ENCODE assay signal across 8 mouse cellular contexts in genomic region chr10:126931123-126931759, GRCm38 (mm10). TPM values are rescaled to one million over a fixed set of nuclear protein-coding genes. Genes with fewer than 3 reads are reported as not detected.
DNase-seq lines count a peak whose midpoint lies in the region; ATAC-seq and TF ChIP-seq lines count a peak whose summit lies in the region.

No protein-coding gene starts in this region.

- peak overlapping the region; percentile 5; the same call in 1 of the 2 replicates for H3K9ac ChIP-seq in limb, embryonic 13.5 days
- peak overlapping the region; percentile 27; the same call in 1 of the 2 replicates for H3K9ac ChIP-seq in stomach, postnatal 0 days (ENCODE audit: low read length)

- H3K27me3 ChIP-seq in E14TG2a.4 (ENCODE audit: insufficient read depth, low read length): peaks cover 11% of the 10 kb centered on the region
- peaks cover 13% of the 10 kb centered on the region for H3K27me3 ChIP-seq in heart, embryonic 10.5 days (ENCODE audit: insufficient read depth, poor library complexity, severe bottlenecking)
- H3K27me3 ChIP-seq in limb, embryonic 13.5 days: no peaks in the 10 kb centered on the region
- H3K27me3 ChIP-seq in stomach, postnatal 0 days (ENCODE audit: control insufficient read depth, insufficient read depth, low read length): no peaks in the 10 kb centered on the region

- TF ChIP-seq CTCF in E14TG2a.4 (conservative IDR thresholded peaks at IDR 0.05; ENCODE audit: low read length): no peak
- TF ChIP-seq CTCF in stomach, postnatal 0 days (IDR thresholded peaks at IDR 0.05; ENCODE audit: low read depth): no peak

- H3K4me2 ChIP-seq in limb, embryonic 13.5 days (replicated peaks): peak overlapping the region; percentile 74
- peak overlapping the region; percentile 32 for H3K4me2 ChIP-seq in stomach, postnatal 0 days (replicated peaks; ENCODE audit: low read depth)

- ATAC-seq in limb, embryonic 13.5 days (ENCODE audit: low FRiP score, low read depth): peak; percentile 25; the same call in 1 of the 2 replicates
- ATAC-seq in stomach, postnatal 0 days (ENCODE audit: low FRiP score, low TSS enrichment): peak; percentile 35

- peak overlapping the region; percentile 92 for H3K27ac ChIP-seq in heart, embryonic 10.5 days
- H3K27ac ChIP-seq in limb, embryonic 13.5 days: peak overlapping the region; percentile 99
- peak overlapping the region; percentile 99 for H3K27ac ChIP-seq in stomach, postnatal 0 days (replicated peaks)

- H3K36me3 ChIP-seq in E14TG2a.4 (ENCODE audit: insufficient read depth, low read length): no peaks in the 10 kb centered on the region
- H3K36me3 ChIP-seq in heart, embryonic 10.5 days: no peaks in the 10 kb centered on the region
- H3K36me3 ChIP-seq in limb, embryonic 13.5 days: no peaks in the 10 kb centered on the region
- H3K36me3 ChIP-seq in stomach, postnatal 0 days (ENCODE audit: control insufficient read depth, insufficient read depth, low read length): no peaks in the 10 kb centered on the region

- H3K4me1 ChIP-seq in E14TG2a.4 (replicated peaks; ENCODE audit: low read depth, low read length): peaks cover 92% of the 10 kb centered on the region
- H3K4me1 ChIP-seq in heart, embryonic 10.5 days: peaks cover 74% of the 10 kb centered on the region
- H3K4me1 ChIP-seq in limb, embryonic 13.5 days: peaks cover 83% of the 10 kb centered on the region
- peaks cover 44% of the 10 kb centered on the region for H3K4me1 ChIP-seq in stomach, postnatal 0 days (replicated peaks; ENCODE audit: control insufficient read depth, insufficient read depth)

- 0 out of 2 replicates have a peak overlapping the region, but pooled peaks have one; percentile 20 for H3K4me3 ChIP-seq in E14TG2a.4 (replicated peaks; ENCODE audit: low read length)
- H3K4me3 ChIP-seq in heart, embryonic 10.5 days: no peak overlapping the region
- no peak overlapping the region for H3K4me3 ChIP-seq in limb, embryonic 13.5 days
- H3K4me3 ChIP-seq in stomach, postnatal 0 days (ENCODE audit: low read depth, low read length): no peak overlapping the region

- no peak for TF ChIP-seq EP300 in stomach, postnatal 0 days (optimal IDR thresholded peaks at IDR 0.05)

- H3K9me3 ChIP-seq in E14TG2a.4 (ENCODE audit: low read length): no peaks in the 10 kb centered on the region
- no peaks in the 10 kb centered on the region for H3K9me3 ChIP-seq in heart, embryonic 10.5 days
- no peaks in the 10 kb centered on the region for H3K9me3 ChIP-seq in limb, embryonic 13.5 days
- H3K9me3 ChIP-seq in stomach, postnatal 0 days (ENCODE audit: control insufficient read depth, low read length): no peaks in the 10 kb centered on the region

- DNase-seq in frontal cortex, postnatal 36 days (ENCODE audit: low spot score in 2 of 2): peak; percentile 60 to 61
- no peak for DNase-seq in frontal cortex, postnatal 10 days (ENCODE audit: low spot score in 2 of 2)
- no peak for DNase-seq in heart, embryonic 10.5 days (ENCODE audit: low spot score)
- DNase-seq in stomach, postnatal 0 days (ENCODE audit: low spot score): peak; percentile 41
- no peak for DNase-seq in cerebellum, adult 11 months
- no peak for DNase-seq in embryo, embryonic 10 days (ENCODE audit: low spot score)

- WGBS in heart, embryonic 10.5 days: 61% methylated on average over 8 of the region's 8 CpGs
- WGBS in limb, embryonic 13.5 days: 30% methylated on average over 8 of the region's 8 CpGs
- 25% methylated on average over 8 of the region's 8 CpGs for WGBS in stomach, postnatal 0 days

RNA-seq across cellular contexts. Expression of gene Atp23, which starts 30.1 kb away (rescaled TPM):
- 10.8 and 15.4 TPM in 2 replicates for polyA plus RNA-seq in heart, embryonic 10.5 days (2016; fragmentation: Nextera tagmentation; extraction: Ambion mirVana)
- polyA plus RNA-seq in limb, embryonic 13.5 days (2015; fragmentation: Nextera tagmentation; extraction: Ambion mirVana): 18.9 and 20.5 TPM in 2 replicates
- polyA plus RNA-seq in stomach, postnatal 0 days (2015; fragmentation: Nextera tagmentation; extraction: Ambion mirVana): 9.1 and 10.3 TPM in 2 replicates

RNA-seq across cellular contexts. Expression of gene Ctdsp2, which starts 47.3 kb away (rescaled TPM):
- polyA plus RNA-seq in heart, embryonic 10.5 days (2016; fragmentation: Nextera tagmentation; extraction: Ambion mirVana): 37.8 and 46.2 TPM in 2 replicates
- polyA plus RNA-seq in limb, embryonic 13.5 days (2015; fragmentation: Nextera tagmentation; extraction: Ambion mirVana): 78.2 and 78.9 TPM in 2 replicates
- 29.1 and 33.0 TPM in 2 replicates for polyA plus RNA-seq in stomach, postnatal 0 days (2015; fragmentation: Nextera tagmentation; extraction: Ambion mirVana)

Comparison
In these comparisons a context has a peak if more than half of its experiments do, and no peak if none do; other contexts are left out.
1. DNase-seq: peak in frontal cortex, postnatal 36 days (2 of 2) and stomach, postnatal 0 days (single experiment); none in frontal cortex, postnatal 10 days (0 of 2), heart, embryonic 10.5 days (single experiment), cerebellum, adult 11 months (single experiment) and embryo, embryonic 10 days (single experiment).
2. Peak in every context shown above with its lines, with median percentiles within 50 percentile points of each other: H3K27ac ChIP-seq.